Mouse (Mus musculus) skeletal muscle tissue, adult 2 months (tissue): ENCODE data around the gene AF067063.
A peak's percentile ranks its signal among the peaks of the same experiment; 100 is the strongest.
"Not testable (repeated sequence)": the region's sequence is repeated elsewhere in the genome, so short reads cannot be mapped to it uniquely, and the experiment has no call there.

Experiments used
- DNase-seq: peaks from one replicate; pipeline ENCODE4 v3.0.0-alpha.2; 2012; ENCODE audit warnings: low read depth, low spot score

AF067063 gene

GRCm38 (mm10) chr13:119830116-119830515 is at the start of gene AF067063:
AF067063 (minus strand) TSS chr13:119830216.
- not testable (repeated sequence) for DNase-seq

GRCm38 (mm10) chr13:119864395-119864999 is 34.5 kb upstream of the AF067063 start:
- DNase-seq, result not testable (repeated sequence)

GRCm38 (mm10) chr13:119862399-119862798 is 32.4 kb upstream of the AF067063 start:
- not testable (repeated sequence) for DNase-seq

GRCm38 (mm10) chr13:119839982-119840381 is 10.0 kb upstream of the AF067063 start:
- DNase-seq, result not testable (repeated sequence)

GRCm38 (mm10) chr13:119837719-119838337 is 7.8 kb upstream of the AF067063 start:
- DNase-seq, result not testable (repeated sequence)

- peak; percentile 3 for DNase-seq
Measured at GRCm38 (mm10) chr13:119836324-119836811, 6.4 kb upstream of the AF067063 start.

- not testable (repeated sequence) for DNase-seq
Measured at GRCm38 (mm10) chr13:119835320-119836056, 5.5 kb upstream of the AF067063 start, which contains the start of gene D13Ertd608e. D13Ertd608e (plus strand) TSS chr13:119836006.

- DNase-seq, result no peak
Measured at GRCm38 (mm10) chr13:119817579-119818206, 12.3 kb downstream of the AF067063 start.

- no peak for DNase-seq
Measured at GRCm38 (mm10) chr13:119816798-119817197, 13.2 kb downstream of the AF067063 start.

GRCm38 (mm10) chr13:119810031-119810430 is 20.0 kb downstream of the AF067063 start:
- DNase-seq, result peak; percentile 54

- DNase-seq, result no peak
Measured at GRCm38 (mm10) chr13:119808937-119809336, 21.1 kb downstream of the AF067063 start.

- no peak for DNase-seq
Measured at GRCm38 (mm10) chr13:119797656-119798055, 32.4 kb downstream of the AF067063 start.

GRCm38 (mm10) chr13:119792791-119793404 is 37.1 kb downstream of the AF067063 start:
- DNase-seq, result no peak

GRCm38 (mm10) chr13:119791580-119792135 is 38.4 kb downstream of the AF067063 start:
- no peak for DNase-seq

- DNase-seq, result peak; percentile 95
Measured at GRCm38 (mm10) chr13:119790761-119791579, 39.0 kb downstream of the AF067063 start, which contains the start of gene Zfp131. Zfp131 (minus strand) TSS chr13:119790889.

GRCm38 (mm10) chr13:119789851-119790717 is 39.9 kb downstream of the AF067063 start:
- DNase-seq, result peak; percentile 62

- no peak for DNase-seq
Measured at GRCm38 (mm10) chr13:119783581-119783980, 46.4 kb downstream of the AF067063 start.
